Mouse (Mus musculus) testis, postnatal 14 days (tissue): ENCODE measurements around the gene Dpyd.

ENCODE experiments used
- DNase-seq: peaks from one replicate; pipeline ENCODE4 v3.0.0; 2021; ENCODE audit warnings: low spot score

Dpyd gene

DNA sequence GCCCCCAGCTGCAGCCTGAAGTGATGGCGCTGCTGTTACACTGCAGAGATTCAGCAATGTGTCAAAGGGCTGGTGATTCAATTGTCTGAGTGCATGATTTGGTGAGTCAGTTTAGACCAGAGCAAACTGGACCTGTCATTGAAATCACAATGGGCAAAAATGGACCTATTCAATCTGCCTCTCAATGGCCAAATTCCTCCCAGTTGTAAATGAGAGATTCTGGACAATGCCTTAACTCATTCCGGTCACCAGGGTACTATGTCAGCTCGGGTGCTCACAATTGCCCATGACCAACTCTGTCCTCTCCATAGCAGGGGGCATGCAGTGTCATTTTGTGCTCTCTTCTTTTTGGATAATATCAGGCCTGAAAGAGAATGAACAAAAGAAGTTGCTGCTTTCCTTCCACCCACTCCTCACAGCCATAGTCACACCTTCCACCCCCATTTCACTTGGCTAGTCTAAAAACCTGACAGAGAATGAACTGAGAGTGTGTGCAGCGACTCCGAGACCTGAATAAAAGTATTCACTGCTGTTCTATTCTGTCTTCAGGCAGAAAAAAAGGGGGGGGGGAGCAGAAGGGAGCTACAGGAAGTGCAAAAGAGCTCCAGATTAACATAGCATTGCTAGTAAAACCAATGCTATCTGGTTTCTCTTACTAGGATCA lies 533.4 kb downstream of the Dpyd start:
- no peak for DNase-seq

- DNase-seq, result no peak
Observed at GRCm38 (mm10) chr3:119126003-119126402, 564.1 kb downstream of the Dpyd start.

GRCm38 (mm10) chr3:119128076-119128475 lies 566.1 kb downstream of the Dpyd start:
- no peak for DNase-seq

DNA sequence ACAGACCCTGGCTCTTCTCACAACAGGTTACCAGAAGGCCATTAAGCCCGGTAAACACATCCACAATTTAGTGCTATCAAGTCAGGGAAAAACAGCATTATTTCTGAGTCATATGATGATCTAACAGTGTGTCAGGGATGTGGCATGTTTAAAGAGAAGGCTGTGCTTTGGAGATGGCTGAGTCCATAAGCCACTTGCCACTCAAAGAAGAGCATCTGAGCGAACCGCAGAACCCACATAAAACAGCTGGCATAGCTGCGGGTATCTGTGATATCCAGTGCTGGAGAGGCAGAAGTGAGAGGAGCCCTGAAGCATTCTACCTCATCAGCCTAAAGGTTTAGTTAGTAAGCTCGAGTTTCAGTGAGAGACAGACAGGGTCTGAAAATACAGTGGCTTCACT lies 581.1 kb downstream of the Dpyd start:
- no peak for DNase-seq

- no peak for DNase-seq
Observed at GRCm38 (mm10) chr3:119144788-119145187, 582.9 kb downstream of the Dpyd start.

DNA sequence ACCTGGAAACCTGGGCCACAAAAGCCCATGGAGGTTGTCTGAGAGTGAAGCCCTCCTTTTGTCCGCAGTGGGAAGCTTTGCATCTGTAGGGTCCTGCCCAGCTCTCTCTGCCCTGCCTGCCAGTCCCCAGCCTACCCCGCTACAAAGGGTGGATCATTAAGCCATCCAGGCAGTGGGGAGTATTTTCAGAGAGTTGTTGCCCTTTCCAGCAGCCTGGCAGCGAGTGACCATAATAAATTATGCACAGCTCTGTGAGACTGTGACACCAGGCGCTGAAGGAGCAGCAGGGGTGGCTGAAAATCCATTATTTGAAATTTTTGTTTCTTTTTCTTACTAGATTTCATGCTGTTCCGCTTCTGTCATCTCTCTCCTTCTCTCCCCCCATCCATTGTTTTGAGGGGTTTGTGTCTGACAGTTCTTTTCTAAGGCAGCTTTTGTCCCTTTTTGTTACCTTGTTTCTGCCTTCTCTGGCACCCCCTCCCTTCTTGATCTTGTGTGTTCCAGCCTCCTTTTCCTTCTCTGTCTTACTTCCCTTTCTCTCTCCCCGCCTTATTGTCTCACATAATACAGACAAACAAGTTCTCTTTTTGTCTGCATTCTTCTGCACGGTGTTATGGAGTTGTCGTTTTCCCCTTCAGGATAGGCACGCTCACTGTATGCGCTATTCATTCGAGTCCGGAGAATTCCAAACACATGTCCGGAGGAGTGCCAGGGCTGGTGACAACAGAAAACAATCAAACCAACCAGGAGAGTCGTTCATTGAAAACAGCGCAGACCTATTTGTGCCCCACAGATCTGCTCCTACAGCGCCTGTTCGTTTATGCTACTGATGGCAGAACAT lies 592.9 kb downstream of the Dpyd start:
- DNase-seq, result no peak

DNA sequence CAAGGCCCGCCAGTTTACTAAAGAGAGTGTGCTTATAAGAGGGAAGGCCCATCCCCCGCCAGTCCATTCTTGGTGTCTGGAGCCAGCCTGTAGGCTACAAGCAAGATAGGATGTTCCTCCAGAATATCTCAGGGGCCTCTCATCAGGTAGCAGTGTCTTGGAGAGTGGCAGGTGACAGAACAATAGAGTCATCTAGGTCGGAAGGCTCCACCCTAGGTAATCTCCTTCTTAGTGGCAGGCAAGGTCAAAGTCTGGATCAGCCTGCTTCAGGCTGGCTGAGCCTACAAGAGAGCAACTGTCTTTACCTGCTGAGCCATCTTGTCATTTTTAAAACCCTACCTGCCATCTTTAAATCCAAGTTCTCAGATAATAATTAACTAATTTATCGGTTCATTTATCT lies 596.7 kb downstream of the Dpyd start:
- DNase-seq, result no peak

GRCm38 (mm10) chr3:119165691-119166090 lies 603.8 kb downstream of the Dpyd start:
- DNase-seq, result no peak

- DNase-seq, result no peak
Observed at GRCm38 (mm10) chr3:119168166-119168565, 606.2 kb downstream of the Dpyd start.

DNA sequence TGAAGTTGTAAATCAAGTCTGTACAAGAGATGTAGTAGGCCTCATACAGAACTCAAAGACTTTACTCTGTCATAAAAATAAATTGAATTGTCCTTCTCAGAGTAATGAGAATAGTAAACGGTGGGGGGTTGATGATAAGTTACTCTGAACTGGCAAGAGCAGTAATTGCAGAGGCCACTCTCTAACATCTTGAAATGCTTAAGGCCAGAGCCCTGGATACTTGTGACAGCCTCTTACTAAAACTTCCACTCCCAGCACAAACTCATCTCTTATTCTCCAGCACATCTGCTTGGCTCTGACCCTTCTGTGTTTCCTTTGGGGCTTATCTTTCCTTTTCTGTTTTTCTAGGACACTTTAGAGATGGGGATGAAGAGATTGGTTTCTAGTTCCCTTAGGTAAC lies 606.7 kb downstream of the Dpyd start:
- no peak for DNase-seq

DNA sequence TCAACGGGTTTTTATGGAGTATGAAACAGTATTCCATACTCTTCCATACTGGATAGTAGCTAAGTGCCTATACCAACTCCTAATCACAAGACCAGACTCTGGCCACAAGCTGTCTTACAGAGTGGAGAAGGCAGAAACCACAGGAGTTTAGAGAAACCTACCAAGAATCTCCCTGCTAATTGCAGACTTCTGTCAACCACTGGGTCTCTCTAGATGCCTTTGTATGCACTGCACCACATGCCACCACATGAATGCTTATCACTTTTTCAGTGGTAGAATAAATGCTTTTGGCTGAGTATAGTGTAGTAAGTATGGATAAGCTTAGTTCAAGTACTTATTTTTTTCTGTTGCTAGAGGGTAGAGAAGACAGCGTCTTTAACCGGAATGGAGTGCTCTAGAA lies 621.3 kb downstream of the Dpyd start:
- no peak for DNase-seq

- no peak for DNase-seq
Observed at GRCm38 (mm10) chr3:119194071-119194470, 632.1 kb downstream of the Dpyd start.

GRCm38 (mm10) chr3:119195613-119196012 lies 633.7 kb downstream of the Dpyd start:
- DNase-seq, result no peak

DNA sequence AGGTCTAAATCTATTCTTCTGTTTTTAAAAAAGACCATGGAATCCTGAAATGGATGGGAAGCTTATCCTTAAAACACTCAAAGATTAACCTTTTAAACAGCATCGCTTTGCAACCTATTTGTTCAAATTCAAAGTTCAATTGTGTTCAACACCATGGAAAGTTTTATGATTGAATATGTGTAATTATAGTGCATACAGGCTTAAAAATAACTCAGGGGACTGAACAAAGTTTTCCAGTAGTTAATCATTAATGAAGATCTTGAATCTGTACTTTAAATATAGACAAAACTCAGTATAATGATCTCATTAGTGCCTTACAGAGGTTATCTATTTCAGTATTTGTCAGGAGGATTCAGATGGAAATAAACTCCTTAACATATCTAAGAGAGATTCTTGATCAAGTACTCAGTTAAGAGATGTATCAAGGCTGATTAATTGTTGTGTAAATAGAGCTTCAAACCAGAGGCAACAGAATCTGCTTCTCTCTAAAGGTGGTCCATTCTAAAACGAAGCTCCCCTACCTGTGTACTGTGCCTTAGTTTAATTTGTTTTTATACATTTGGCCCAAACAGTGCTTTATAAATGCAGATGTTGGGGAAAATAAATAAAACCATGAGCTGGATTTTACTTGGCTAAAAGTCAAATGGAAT lies 659.0 kb downstream of the Dpyd start:
- no peak for DNase-seq

- no peak for DNase-seq
Observed at GRCm38 (mm10) chr3:119243181-119243580, 681.3 kb downstream of the Dpyd start.

- DNase-seq, result no peak
Observed at GRCm38 (mm10) chr3:119256516-119256915, 694.6 kb downstream of the Dpyd start.

DNA sequence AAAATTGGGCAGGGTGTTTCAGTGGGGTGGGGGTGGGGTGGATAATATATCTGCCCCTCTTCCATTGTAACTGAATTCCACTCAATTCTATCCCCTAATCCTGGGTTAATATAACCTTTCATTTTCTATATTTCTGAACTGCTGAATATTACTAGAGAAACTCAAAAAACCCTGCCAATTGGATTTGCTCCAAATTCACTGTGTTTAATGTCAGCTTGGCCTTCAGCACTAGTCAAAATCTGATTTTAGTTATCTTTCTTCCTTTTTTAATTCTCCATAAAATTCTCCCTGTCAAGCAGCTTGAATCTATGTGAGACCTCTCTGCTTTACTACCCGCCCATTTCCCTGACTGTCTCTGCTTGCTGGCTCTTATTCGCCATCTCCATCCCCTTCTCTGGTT lies 713.3 kb downstream of the Dpyd start:
- DNase-seq, result no peak

DNA sequence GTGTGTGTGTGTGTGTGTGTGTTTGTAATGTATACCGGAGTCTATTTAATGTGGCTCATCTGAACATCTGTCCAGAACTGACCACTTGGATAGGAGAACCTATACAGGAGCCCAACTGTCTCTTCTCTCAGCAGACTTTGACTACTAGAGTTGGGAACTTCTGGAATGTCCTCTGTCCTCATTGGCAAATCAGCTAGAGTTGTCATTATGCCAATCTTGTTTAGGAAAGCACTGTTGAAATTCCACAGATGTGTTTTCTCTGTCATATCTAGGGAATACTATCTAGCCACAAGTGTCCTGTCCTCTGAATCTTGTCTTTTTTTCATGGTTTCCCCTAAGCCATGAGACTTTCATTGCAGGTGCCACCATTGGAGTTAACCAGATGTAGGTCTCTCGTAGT lies 718.7 kb downstream of the Dpyd start:
- DNase-seq, result no peak

- no peak for DNase-seq
Observed at GRCm38 (mm10) chr3:119314693-119315092, 752.8 kb downstream of the Dpyd start.

DNA sequence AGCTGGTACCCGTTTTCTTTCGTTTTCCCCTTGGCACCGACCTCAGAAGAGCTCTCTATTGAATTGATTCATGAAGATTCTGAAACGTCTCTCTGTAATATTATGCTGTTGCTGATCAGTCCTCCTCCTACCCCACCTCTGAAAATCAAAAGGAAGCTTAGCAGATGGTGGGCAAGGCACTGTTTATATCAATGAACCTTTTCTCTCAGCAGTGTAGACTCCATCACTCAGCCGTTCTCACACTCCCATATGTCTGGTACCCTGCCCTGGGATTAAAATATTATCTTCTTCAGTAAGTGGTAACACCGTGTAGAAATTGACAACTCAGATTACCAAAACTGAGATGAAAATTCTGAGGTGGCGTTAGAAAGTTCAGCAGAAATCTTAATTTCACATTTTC lies 767.1 kb downstream of the Dpyd start:
- no peak for DNase-seq

- DNase-seq, result no peak
Observed at GRCm38 (mm10) chr3:119333335-119334305, 771.7 kb downstream of the Dpyd start.
